Mouse (Mus musculus) 3T3-L1 (cell line): ENCODE measurements around the gene Pkp2.
"Not testable (repeated sequence)": the region's sequence is repeated elsewhere in the genome, so short reads cannot be mapped to it uniquely, and the experiment has no call there.

Experiments used
- DNase-seq: peaks from one replicate; pipeline ENCODE4 v3.0.0-alpha.2; 2015; ENCODE audit warnings: low read depth, low spot score

Pkp2 gene

DNA sequence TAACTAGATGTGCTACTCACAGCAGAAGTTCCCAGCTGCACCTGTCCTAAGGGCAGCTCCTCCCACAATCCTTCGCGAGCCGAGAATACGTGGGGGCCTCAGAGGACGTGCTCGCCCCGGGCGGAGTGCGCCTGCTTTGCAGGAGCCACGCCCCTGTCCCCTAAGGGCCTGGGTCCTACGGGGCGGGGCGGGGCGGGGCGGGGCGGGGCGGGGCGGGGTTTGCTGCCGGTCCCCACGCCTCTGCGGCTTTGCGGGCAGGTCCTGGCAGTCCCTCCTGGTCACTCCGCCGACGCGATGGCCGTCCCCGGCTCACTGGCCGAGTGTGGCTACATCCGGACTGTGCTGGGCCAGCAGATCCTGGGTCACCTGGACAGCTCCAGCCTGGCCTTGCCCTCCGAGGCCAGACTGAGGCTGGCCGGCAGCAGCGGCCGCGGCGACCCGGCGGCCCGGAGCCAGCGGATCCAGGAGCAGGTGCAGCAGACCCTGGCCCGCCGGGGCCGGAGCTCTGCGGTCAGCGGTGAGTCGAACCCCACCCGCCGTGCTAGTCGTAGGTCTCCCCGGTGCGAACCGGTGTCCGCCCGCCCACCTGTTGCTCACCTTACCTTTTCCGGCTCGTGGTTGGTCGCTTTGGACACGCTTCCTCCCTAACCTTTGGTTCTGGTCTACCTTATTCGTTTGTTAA is at the start of gene Pkp2:
Gene Pkp2 (plus strand): TSS at position 240 of the 682 bp plus-strand sequence.
- DNase-seq: no peak

DNA sequence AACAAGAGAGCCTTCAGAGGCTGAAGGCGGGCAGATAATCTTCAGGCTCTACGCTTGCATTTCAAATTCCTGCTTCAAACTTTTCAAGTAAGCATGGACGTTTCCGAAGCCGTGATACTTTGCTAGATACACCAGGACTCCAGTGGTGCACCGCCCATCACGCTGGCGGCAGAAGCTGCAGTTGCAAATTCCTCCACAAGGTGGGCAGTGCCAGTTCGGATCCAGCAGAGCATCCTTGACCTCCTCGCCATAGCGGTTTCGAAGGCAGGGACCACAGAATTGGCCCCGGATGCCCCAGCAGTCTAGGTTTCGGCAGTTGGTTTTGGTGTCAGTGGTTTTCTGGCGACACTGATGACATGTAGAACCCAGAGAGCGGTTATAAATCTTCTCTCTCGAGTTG is 15.7 kb upstream of the Pkp2 start:
- DNase-seq: no peak

DNA sequence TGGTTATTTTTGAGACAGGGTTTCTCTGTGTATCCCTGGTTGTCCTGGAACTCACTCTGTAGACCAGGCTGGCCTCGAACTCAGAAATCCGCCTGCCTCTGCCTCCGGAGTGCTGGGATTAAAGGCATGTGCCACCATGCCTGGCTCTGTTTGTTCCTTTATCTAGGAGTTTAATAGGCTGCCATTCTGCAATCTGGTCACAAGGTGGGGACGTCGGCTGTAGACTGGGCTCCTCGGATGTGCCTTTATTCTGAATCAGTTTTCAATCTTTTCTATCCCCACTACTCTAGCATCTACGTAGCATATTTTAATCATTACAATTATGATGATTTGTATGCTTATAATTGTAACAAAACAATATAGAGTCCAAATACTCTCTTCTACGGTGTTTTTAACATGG is 11.1 kb upstream of the Pkp2 start:
- peak; percentile 86 for DNase-seq

DNA sequence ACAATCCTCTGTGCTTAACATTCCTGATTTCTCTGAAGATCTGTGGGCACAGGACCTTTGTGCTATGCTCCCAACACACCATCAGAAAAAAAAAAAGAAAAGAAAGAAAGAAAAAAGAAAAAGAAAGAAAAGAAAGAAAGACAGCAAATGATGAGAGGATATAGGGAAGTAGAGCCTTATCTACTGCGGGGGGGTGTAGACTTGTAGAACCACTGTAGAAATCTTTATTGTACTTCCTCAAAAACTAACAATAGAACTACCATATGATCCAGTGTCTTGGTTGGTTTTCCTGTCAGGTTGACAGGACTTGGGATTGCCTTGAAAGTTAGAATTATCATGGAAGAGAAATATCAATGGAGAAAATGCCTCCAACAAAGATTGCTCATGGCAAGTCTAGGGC is 8.5 kb upstream of the Pkp2 start:
- DNase-seq: no peak

DNA sequence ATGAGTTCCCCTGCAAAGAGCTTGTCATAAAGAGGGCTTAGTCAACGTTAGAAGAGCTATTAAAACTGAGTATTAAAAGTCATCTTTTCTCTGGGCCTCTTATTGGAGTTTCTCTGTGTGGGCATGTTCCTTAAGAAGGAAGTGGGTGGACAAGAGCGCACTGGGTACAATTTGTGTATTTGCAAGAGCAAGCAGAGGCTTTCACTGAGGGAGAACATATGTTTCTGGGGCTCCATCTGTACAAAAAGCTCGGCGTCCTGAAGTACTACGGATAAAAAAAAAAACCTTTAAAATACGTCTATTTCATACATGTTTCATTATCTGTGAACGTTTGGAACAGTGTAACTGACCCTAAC is 417 bp upstream of the Pkp2 start:
- DNase-seq: no peak

DNA sequence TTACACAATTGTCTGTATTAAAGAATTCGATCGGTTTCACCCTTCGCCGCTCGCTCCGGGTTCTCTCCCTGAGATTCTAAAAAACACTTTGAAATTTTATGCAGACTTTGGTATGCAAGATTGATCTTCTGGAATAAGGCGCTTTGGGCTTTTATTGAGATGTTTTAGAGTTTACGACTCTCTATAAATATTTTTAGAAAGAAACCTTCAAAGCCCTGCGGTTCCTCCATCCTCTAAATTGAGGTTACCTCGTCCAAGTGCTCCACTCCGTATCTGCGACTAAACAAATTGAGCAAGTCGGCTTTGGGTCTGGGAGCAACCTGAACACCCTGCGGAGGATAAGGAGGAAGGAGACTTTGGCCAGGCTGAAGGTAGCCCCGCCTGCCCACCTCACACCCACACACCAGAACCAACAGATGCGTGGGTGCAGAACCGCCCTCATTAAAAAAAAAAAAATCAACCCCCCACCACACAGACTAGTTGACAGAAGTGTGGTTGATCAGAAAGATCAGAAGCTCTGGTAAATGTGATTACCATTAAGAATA is 715 bp downstream of the Pkp2 start:
- no peak for DNase-seq

DNA sequence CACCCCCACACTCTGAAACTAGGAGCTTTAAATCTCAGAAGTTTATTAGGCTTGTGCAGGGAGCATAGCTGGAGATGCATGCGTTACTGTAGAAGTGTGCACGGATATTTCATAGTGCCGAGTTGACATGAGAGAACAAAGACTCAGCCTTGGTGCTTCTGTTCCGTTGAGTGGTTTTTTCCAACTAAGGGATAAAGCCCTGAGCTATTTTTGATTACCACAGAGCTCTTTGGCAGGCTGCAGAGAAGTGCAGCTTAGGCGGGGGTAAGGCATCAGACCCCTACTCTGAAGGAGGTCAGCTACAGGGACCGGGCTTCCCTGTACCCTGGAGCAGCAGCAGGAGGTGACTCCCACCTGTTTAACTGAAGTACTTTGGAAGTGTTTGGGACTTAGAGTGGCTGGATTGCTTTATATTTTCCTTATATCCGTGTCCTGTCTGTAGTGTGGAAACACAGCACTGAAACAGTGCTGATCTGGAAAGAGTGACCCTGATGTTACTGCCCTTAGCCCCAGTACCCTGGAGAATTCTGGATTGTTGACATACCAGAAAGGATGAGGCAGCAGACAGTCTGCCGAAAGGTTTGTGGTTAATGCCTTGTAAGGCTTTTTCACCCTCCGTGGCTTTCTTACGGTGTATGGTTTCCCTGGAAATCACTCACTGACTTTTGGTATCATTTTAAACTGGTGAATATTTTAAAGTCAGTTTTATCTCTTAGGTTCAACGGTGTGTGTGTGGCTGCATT is 2.7 kb downstream of the Pkp2 start:
- peak; percentile 84 for DNase-seq

DNA sequence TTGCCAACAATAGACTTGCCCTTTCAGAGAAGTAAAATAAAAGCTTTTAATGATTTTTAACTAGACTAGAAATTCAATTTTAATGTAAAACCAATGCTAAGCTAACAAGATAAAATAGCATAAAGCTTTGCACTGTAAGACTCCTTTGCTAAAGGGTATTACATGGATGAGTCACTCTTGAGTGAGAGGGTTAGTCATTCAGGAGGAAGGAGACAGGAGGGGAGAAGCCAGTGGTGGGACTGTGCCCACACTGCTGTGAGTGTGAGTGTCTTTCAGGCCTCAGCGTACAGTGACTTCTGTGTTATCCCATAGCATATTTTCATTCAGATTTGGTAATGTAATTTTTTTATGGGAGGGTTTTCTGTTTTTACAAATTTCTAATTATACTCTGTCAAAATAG is 3.8 kb downstream of the Pkp2 start:
- DNase-seq: peak; percentile 79

DNA sequence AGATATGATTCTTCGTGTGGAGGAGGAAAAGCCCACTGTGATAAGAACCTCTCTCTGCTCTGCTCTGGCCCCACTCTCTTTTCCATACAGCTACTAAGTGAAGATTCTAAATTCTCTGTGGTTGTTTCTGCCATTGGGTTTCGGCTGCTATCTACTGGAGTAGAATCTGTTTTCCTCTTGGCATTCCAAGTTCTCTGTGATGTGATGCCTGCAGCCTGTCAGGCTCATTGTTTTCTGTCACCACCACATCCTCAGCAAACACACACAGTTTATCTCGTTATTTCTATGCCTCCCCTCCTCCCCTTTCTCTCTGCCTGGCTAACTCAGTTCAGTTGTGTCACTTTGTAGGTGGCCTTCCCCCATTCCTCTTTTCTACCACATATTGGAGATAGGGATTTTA is 6.7 kb downstream of the Pkp2 start:
- DNase-seq: no peak

DNA sequence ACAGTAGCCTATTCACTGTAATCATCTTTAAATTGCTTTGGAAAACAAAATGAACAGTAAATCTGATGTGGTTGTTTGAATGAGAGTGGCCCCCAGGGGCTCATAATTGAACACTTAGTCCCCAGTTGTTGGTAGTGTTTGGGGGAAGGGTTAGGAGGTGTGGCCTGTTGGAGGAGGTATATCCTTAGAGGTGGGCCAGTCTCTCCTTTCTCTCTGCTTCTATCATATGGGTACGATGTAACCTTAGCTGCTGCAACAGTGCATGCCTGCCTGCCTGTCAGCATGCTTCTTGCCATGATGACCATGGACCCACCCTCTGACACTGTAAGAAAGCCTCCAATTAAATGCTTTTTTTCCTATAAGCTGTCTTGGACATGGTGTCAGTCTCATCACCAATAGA is 9.5 kb downstream of the Pkp2 start:
- no peak for DNase-seq

DNA sequence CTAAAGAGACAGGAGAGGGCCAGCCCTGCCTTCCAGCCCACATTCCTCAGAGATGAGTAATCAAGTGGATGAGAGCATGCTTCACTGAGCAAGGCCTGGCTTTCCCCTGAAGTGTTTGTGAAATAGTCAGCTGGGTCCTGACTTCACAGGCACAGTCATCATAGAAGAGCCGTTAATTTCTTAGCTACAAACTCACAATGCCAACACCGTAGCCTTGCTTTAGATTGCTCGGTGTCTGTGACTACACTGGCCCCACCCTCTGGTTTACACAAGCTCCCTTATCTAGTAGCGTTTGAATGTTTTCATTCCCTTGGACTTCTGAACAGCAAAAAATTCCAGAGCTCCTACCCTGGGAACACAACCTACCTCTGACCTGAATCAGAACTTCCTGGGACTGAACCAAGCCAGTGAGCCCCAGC is 11.4 kb downstream of the Pkp2 start:
- peak; percentile 98 for DNase-seq

DNA sequence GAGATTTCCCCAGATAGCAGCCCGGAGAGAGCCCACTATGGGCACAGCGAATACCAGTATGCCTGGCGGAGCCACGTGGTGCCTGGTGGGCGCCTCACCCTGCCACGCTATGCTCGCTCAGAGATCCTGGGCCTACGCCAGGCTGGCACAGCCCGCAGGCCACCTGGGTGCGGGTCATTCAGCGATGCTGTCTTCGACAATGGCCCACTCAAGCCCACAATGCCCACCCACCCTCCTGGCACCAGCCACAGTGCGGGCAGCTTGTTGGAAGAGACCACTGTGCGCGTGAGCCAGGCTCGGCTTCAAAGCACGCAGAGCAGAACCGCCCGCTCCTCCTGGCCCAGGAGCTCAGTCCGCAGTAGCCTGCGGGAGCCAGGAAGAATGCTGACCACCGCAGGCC is 12.7 kb downstream of the Pkp2 start:
- no peak for DNase-seq

DNA sequence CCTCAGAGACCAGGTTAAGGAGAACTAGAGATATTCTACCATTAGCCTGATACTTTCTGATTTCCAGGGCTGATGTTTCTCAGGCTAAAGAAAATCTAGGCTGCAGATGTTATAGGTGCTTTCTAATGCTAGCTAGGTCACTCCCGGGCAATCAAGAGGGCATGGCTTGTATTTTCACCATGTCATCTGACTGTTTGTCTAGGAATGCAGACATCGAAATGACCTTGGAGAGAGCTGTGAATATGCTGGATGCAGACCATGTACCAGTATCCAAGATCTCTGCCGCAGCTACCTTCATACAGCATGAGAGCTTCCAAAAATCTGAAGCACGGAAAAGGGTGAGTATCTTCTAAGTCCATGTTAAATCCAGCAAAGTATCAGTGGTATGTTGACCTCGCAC is 17.3 kb downstream of the Pkp2 start:
- no peak for DNase-seq

DNA sequence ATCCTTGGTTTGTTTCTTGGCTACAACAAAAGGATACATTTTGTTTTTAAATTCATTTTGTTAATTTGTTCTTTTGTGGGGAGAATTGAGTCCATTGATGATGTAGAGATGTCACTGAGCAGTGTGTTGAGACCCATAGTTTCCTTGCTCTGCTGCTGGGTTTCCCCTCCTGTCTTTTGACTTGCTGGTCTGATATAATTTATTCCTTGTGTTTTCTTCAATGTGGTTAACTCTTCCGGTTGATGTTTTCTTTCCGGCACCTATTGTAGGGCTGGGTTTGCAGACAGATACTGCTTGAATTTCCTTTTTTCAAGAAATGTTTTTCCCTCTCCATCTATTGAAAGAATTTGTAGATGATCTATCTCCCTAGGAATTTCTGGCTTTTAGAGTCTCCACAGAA is 20.8 kb downstream of the Pkp2 start:
- DNase-seq: no peak

DNA sequence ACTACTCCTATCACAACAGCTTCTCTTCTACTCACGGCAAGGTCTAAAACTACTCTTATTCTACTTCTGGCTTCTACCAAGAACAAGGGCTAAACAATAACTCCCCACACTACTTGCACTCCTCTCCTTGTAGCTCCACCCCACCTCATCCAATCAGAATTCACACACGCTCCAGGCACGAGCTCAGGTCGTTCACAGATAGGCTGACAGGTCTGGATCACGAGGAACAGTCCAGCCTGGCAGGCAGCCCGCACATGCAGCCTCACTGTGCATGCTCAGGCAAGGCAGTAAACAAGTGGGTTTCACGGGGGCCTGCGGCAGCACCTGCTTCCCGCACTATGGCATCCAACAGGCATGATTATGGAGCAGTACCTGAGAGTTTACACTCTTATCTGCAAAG is 23.6 kb downstream of the Pkp2 start:
- not testable (repeated sequence) for DNase-seq

DNA sequence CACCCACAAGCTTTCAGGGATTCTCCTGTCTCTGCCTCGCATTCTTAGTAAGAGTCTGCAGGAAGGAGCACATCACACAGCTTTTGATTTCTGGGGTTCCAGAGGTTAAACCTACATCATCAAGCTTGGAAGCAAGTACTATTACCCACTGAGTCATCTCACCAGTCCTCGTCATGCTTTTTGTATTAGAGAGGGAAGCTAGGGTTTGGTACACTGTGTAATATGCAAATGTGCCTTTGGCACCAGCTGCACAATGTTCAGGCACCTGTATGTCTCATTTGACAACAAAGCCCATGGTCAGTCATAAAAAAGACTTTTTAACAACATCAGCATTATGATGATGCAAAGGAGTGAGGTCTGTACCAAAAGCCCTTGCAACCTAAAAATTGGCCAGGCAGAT is 25.2 kb downstream of the Pkp2 start:
- DNase-seq: no peak

DNA sequence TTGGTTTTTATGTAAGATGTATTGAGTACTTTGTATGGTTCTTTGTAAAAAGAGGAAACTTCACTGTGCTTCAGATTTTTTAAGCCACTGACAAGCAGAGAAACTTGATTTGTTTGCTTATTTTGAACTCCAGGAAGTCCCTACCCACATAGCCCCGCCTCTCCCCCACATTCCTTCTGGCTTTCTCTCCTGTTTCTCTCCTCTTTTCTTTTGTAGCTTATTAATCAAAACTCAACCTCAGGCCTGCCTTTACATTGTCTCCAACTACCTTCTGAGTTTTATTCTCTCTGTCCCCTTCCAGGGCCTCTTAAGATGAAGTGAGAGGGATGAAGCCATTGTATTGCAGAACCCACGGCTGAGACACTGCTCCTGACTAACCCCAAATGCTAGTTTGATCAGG is 31.6 kb downstream of the Pkp2 start:
- peak; percentile 72 for DNase-seq

DNA sequence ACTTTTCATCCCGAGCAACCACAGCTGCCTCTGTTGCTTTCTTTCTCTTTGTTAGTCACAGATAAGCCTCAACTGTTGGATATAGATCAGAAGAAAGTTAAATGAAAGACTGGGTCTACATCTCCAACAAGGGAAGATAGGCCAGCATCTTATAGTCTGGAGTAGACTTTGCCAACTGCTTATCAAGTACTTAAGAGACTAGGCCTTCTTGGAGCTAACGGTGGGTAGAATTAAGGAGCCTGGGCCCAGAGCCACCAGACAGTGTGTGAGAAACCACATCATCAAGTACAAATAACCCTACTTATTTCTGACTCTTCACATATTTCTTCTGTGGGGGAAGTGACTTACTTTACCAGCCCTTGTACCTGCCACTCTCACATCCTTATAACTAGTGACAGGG is 37.4 kb downstream of the Pkp2 start:
- DNase-seq: no peak

DNA sequence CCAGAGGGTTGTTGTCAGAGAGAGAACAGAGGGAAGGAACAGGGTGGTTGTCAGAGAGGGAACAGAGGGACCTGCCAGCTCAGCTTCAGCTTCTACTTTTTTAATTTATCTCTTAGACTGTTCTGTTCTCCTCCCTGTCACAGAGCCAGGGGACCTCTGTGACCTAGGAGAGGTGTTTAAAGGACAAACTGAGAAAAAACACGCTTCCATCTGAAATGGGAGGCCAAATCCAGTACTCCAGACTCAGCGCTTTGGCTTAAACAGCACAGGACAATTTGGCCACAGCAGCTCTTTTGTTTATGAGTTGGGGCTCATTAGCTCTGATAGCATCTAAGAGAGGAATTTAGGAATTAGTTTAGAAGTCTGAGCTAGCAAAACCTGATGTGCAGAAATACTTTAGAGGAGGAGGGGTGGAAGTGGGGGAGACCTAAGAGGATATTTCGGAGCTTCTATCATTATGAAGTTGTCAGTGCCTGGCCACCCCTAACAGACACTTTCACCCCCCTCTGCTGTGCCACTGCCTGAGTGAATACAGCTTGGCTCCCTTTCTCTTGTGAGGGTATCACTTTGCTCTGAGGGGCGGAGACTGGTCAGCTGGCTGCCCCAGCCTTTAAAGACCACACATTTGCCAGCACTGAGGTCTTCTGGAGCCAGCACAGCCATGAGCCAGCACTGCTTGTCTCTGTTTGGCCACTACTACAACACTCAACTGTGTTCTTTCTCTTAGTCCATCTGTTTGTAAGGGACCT is 40.4 kb downstream of the Pkp2 start:
- no peak for DNase-seq

DNA sequence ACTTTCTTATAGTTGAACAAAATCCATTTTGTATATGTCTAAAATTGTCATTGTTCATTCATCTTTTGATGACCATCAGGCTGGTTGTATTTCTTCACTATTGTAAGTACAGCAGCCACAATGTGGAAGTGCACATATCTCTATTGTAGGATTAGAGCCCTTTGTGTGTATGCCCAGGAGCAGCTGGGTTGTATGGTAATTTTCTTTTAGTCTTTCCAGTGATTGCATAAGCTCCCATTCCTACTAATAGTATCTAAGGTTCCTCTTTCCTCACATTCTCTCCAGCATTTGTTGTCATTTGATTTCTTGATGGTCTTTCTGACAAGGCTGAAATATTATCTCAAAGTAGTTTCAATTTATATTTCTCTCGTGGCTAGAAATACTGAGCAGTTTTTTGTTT is 42.1 kb downstream of the Pkp2 start:
- DNase-seq: no peak

DNA sequence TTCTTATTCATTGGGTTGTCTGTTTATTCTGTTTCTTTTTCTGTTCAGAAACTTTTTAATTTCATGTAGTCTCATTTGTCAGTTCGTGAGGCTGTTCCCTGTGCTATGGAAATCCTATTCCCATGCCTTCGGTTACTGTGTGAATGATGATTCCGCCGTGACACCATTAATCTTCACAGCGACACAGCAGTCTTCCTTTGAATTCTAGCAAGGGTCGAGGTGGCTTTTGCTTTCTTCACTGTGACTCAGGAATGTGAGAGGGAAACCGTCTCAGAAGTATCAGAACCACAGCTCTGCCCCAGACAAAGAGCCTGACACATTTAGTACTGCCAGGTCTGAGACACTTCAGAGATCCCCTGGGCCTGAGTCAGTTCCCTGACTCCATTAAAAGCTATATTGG is 42.8 kb downstream of the Pkp2 start:
- DNase-seq: no peak

DNA sequence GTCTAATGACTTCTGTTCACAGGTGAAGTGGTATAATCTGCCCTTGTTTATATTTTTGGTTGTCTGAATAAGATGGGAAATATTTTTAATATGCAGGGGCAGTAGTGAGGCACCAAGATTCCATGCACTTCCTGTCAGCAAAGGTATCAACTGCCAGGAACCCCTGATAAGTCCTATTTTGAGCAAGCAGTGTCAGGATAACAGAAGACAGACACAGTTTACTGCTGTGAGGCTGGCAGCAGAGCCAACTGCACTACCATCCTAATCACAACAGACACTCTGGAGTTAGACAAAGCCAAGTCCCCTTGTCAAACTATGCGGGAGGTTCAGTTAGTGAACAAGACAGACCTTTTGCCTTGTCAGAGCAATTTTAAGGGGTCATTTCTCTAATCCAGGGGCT is 43.6 kb downstream of the Pkp2 start:
- DNase-seq: no peak

DNA sequence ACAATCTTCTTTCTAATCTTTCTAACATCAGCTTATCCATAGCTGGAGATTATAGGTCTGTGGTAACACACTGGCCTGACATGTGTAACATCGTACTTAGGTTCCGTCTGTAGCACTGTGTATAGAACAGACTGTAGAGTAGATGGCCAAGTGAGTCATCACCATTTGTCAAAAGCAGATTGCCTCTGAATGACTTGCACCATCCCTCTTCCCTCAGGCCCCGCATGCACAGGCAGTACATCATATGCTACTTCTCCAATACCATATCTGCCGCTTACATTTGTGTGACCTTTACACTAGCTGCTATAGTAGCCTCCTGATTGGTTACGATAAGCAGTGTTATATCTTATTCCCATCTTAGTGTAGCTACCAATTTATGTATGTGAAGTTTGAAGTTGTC is 47.8 kb downstream of the Pkp2 start:
- peak; percentile 50 for DNase-seq
